Mouse (Mus musculus) splenic B cell, adult 2 months (primary cell): ENCODE measurements around the gene Htra3.

ENCODE experiments used
- DNase-seq: peaks from one replicate; pipeline ENCODE4 v3.0.0-alpha.2; 2011; ENCODE audit warnings: low read depth, low spot score
- H3K27me3 ChIP-seq: 2 replicates; pipeline ENCODE4 v1.6.1; 2012; ENCODE audit warnings: mild to moderate bottlenecking, low read length, moderate library complexity, mixed read lengths; ENCODE audit not compliant: control insufficient read depth, poor library complexity, insufficient read depth, severe bottlenecking
- H3K36me3 ChIP-seq: 2 replicates; pipeline ENCODE4 v1.6.1; 2012; ENCODE audit warnings: mild to moderate bottlenecking, low read length, moderate library complexity, mixed read lengths; ENCODE audit not compliant: control insufficient read depth, poor library complexity, insufficient read depth, severe bottlenecking

Htra3 gene

GRCm38 (mm10) chr5:35710931-35711330 lies 31.3 kb upstream of the Htra3 start:
- no peak for DNase-seq
- Histone ChIP-seq H3K27me3 (no peaks in the 10 kb centered on the region), H3K36me3 (peaks cover 4% of the 10 kb centered on the region; the same call in 1 of the 2 replicates)

- H3K27me3 ChIP-seq = no peaks in the 10 kb centered on the region
- DNase-seq = no peak
- peaks cover 4% of the 10 kb centered on the region; the same call in 1 of the 2 replicates for H3K36me3 ChIP-seq
Measured at GRCm38 (mm10) chr5:35710481-35710880, 30.9 kb upstream of the Htra3 start.

GRCm38 (mm10) chr5:35705411-35705810 lies 25.8 kb upstream of the Htra3 start:
- H3K36me3 ChIP-seq = peaks cover 4% of the 10 kb centered on the region
- DNase-seq = no peak
- no peaks in the 10 kb centered on the region for H3K27me3 ChIP-seq

GRCm38 (mm10) chr5:35703814-35704213 lies 24.2 kb upstream of the Htra3 start:
- Histone ChIP-seq H3K36me3 (peaks cover 6% of the 10 kb centered on the region), H3K27me3 (no peaks in the 10 kb centered on the region)
- DNase-seq = no peak

- no peak for DNase-seq
- Histone ChIP-seq H3K36me3 (peaks cover 8% of the 10 kb centered on the region), H3K27me3 (no peaks in the 10 kb centered on the region)
Measured at GRCm38 (mm10) chr5:35703183-35703582, 23.6 kb upstream of the Htra3 start.

- H3K27me3 ChIP-seq = no peaks in the 10 kb centered on the region
- H3K36me3 ChIP-seq = peaks cover 8% of the 10 kb centered on the region
- DNase-seq = no peak
Measured at GRCm38 (mm10) chr5:35702582-35703140, 23.1 kb upstream of the Htra3 start.

GRCm38 (mm10) chr5:35701042-35701441 lies 21.5 kb upstream of the Htra3 start:
- no peaks in the 10 kb centered on the region for H3K27me3 ChIP-seq
- DNase-seq = peak; percentile 77
- H3K36me3 ChIP-seq = peaks cover 6% of the 10 kb centered on the region

GRCm38 (mm10) chr5:35695815-35696214 lies 16.2 kb upstream of the Htra3 start:
- Histone ChIP-seq H3K27me3 (no peaks in the 10 kb centered on the region), H3K36me3 (peaks cover 6% of the 10 kb centered on the region)
- DNase-seq = peak; percentile 27

- DNase-seq = no peak
- Histone ChIP-seq H3K27me3 (no peaks in the 10 kb centered on the region), H3K36me3 (peaks cover 2% of the 10 kb centered on the region)
Measured at GRCm38 (mm10) chr5:35693638-35694037, 14.1 kb upstream of the Htra3 start.

- DNase-seq = no peak
- H3K27me3 ChIP-seq = no peaks in the 10 kb centered on the region
- H3K36me3 ChIP-seq = no peaks in the 10 kb centered on the region
Measured at GRCm38 (mm10) chr5:35691246-35691645, 11.7 kb upstream of the Htra3 start.

GRCm38 (mm10) chr5:35690485-35691165 lies 11.0 kb upstream of the Htra3 start:
- H3K27me3 ChIP-seq = no peaks in the 10 kb centered on the region
- no peak for DNase-seq
- H3K36me3 ChIP-seq = no peaks in the 10 kb centered on the region

- no peak for DNase-seq
- H3K27me3 ChIP-seq = no peaks in the 10 kb centered on the region
- H3K36me3 ChIP-seq = no peaks in the 10 kb centered on the region
Measured at GRCm38 (mm10) chr5:35689374-35689773, 9.8 kb upstream of the Htra3 start.

- H3K27me3 ChIP-seq = no peaks in the 10 kb centered on the region
- H3K36me3 ChIP-seq = no peaks in the 10 kb centered on the region
- DNase-seq = peak; percentile 29
Measured at GRCm38 (mm10) chr5:35688851-35689250, 9.3 kb upstream of the Htra3 start.

GRCm38 (mm10) chr5:35687098-35687497 lies 7.5 kb upstream of the Htra3 start:
- Histone ChIP-seq H3K27me3 (no peaks in the 10 kb centered on the region), H3K36me3 (no peaks in the 10 kb centered on the region)
- no peak for DNase-seq

- Histone ChIP-seq H3K27me3 (no peaks in the 10 kb centered on the region), H3K36me3 (no peaks in the 10 kb centered on the region)
- DNase-seq = no peak
Measured at GRCm38 (mm10) chr5:35686336-35686735, 6.8 kb upstream of the Htra3 start.

- DNase-seq = no peak
- Histone ChIP-seq H3K27me3 (no peaks in the 10 kb centered on the region), H3K36me3 (no peaks in the 10 kb centered on the region)
Measured at GRCm38 (mm10) chr5:35685079-35685478, 5.5 kb upstream of the Htra3 start.
